Mouse (Mus musculus): ENCODE data around the gene Glb1l3. TPM values are rescaled to one million over a fixed set of nuclear protein-coding genes. Genes with fewer than 3 reads are reported as not detected.

Gene Glb1l3
- polyA plus RNA-seq, 1 experiment from 2014 or later, result not detected

- H3K4me3 ChIP-seq, result no peak overlapping the region
- H3K36me3 ChIP-seq, result no peaks in the 10 kb centered on the region
- H3K4me1 ChIP-seq, result no peaks in the 10 kb centered on the region
- no peaks in the 10 kb centered on the region for H3K9me3 ChIP-seq (replicated peaks)
- H3K27me3 ChIP-seq, result no peaks in the 10 kb centered on the region
- no peak overlapping the region for H3K9ac ChIP-seq
- 65% methylated on average over 6 of the region's 6 CpGs for WGBS
- no peak overlapping the region for H3K27ac ChIP-seq
- ATAC-seq (ENCODE audit: low FRiP score), result peak; percentile 57
- no peak overlapping the region for H3K4me2 ChIP-seq (replicated peaks)
These were observed 84.4 kb downstream of the Glb1l3 start for GRCm38 (mm10) chr9:26776122-26776902.

GRCm38 (mm10) chr9:26775700-26776099, 85.0 kb downstream of the Glb1l3 start:
- 80% methylated on average over 2 of the region's 2 CpGs for WGBS

GRCm38 (mm10) chr9:26768181-26768580, 92.5 kb downstream of the Glb1l3 start:
- H3K4me2 ChIP-seq (replicated peaks), result no peak overlapping the region
- H3K4me3 ChIP-seq, result no peak overlapping the region
- H3K4me1 ChIP-seq, result no peaks in the 10 kb centered on the region
- no peaks in the 10 kb centered on the region for H3K36me3 ChIP-seq
- ATAC-seq (ENCODE audit: low FRiP score), result no peak
- WGBS, result 84% methylated on average over 3 of the region's 3 CpGs
- no peak overlapping the region for H3K9ac ChIP-seq
- H3K27me3 ChIP-seq, result no peaks in the 10 kb centered on the region
- no peak overlapping the region for H3K27ac ChIP-seq
- no peaks in the 10 kb centered on the region for H3K9me3 ChIP-seq (replicated peaks)

More at GRCm38 (mm10) chr9:26775700-26776099, 85.0 kb downstream of the Glb1l3 start:
- Histone ChIP-seq H3K4me3 (no peak overlapping the region), H3K9me3 (replicated peaks) (no peaks in the 10 kb centered on the region), H3K36me3 (no peaks in the 10 kb centered on the region), H3K4me1 (no peaks in the 10 kb centered on the region), H3K27ac (no peak overlapping the region), H3K9ac (no peak overlapping the region), H3K4me2 (replicated peaks) (no peak overlapping the region), H3K27me3 (no peaks in the 10 kb centered on the region)
- ATAC-seq (ENCODE audit: low FRiP score), result 0 out of 2 replicates have a peak, but pooled peaks have one; percentile 37

Other genes starting within 250 kb of the Glb1l3 start
- gene B3gat1, start 127.2 kb downstream of the Glb1l3 start, polyA plus RNA-seq (2016; fragmentation: Nextera tagmentation; extraction: Ambion mirVana), result 16.0 and 17.0 TPM in 2 replicates
- gene Glb1l2, start 54.4 kb downstream of the Glb1l3 start, polyA plus RNA-seq (2016; fragmentation: Nextera tagmentation; extraction: Ambion mirVana), result 2.8 and 3.3 TPM in 2 replicates
- 0.23 and 0.30 TPM in 2 replicates for gene Gm1110, start 62.2 kb upstream of the Glb1l3 start, polyA plus RNA-seq (2016; fragmentation: Nextera tagmentation; extraction: Ambion mirVana)
- 36.2 and 36.6 TPM in 2 replicates for gene Acad8, start 138.7 kb upstream of the Glb1l3 start, polyA plus RNA-seq (2016; fragmentation: Nextera tagmentation; extraction: Ambion mirVana)
- gene Thyn1, start 138.8 kb upstream of the Glb1l3 start, polyA plus RNA-seq (2016; fragmentation: Nextera tagmentation; extraction: Ambion mirVana), result 134 and 141 TPM in 2 replicates
- 68.6 and 68.8 TPM in 2 replicates for gene Vps26b, start 169.2 kb upstream of the Glb1l3 start, polyA plus RNA-seq (2016; fragmentation: Nextera tagmentation; extraction: Ambion mirVana)
- gene Ncapd3, start 169.3 kb upstream of the Glb1l3 start, polyA plus RNA-seq (2016; fragmentation: Nextera tagmentation; extraction: Ambion mirVana), result 27.8 TPM in 2 replicates